Mouse (Mus musculus) lung, embryonic 14.5 days (tissue): ENCODE data around the gene Ptgs1. TPM values are rescaled to one million over a fixed set of nuclear protein-coding genes. Genes with fewer than 3 reads are reported as not detected.

ENCODE experiments used
- ATAC-seq: fragments of 200-750 bp; cut with Nextera tagmentation; 2 replicates; pipeline ENCODE4 v1.8.0; 2017; ENCODE audit warnings: mild to moderate bottlenecking, moderate TSS enrichment, moderate library complexity; ENCODE audit not compliant: insufficient read depth
- DNase-seq: peaks from one replicate; pipeline ENCODE4 v3.0.0-alpha.2; 2015
- H3K27ac ChIP-seq: fragments of 300-500 bp; sonication (generic); 2 replicates; pipeline ENCODE4 v1.5.1; 2014; ENCODE audit warnings: low read depth, mild to moderate bottlenecking, moderate library complexity
- H3K27me3 ChIP-seq: fragments of 300-500 bp; sonication (generic); 2 replicates; pipeline ENCODE4 v1.6.1; 2014; ENCODE audit warnings: low read length, control low read depth; ENCODE audit not compliant: insufficient read depth
- H3K36me3 ChIP-seq: fragments of 300-500 bp; sonication (generic); 2 replicates; pipeline ENCODE4 v1.6.1; 2014; ENCODE audit warnings: control low read depth; ENCODE audit not compliant: insufficient read depth
- H3K4me1 ChIP-seq: fragments of 300-500 bp; sonication (generic); 2 replicates; pipeline ENCODE4 v1.6.1; 2014; ENCODE audit warnings: antibody characterized with exemption, control low read depth; ENCODE audit not compliant: insufficient read depth
- H3K4me2 ChIP-seq: fragments of 300-500 bp; sonication (generic); 2 replicates; pipeline ENCODE4 v1.6.1; 2014; ENCODE audit warnings: mild to moderate bottlenecking
- H3K4me3 ChIP-seq: fragments of 300-500 bp; sonication (generic); 2 replicates; pipeline ENCODE4 v1.5.1; 2014; ENCODE audit warnings: low read depth, low read length
- H3K9ac ChIP-seq: fragments of 300-500 bp; sonication (generic); 2 replicates; pipeline ENCODE4 v1.6.1; 2014
- H3K9me3 ChIP-seq: fragments of 300-500 bp; sonication (generic); 2 replicates; pipeline ENCODE4 v1.6.1; 2016; ENCODE audit warnings: low read depth, low read length, control low read depth
- CTCF ChIP-seq: IDR thresholded peaks from 2 replicates; pipeline ENCODE4 v1.5.1; 2016; ENCODE audit warnings: antibody characterized with exemption, low read depth
- WGBS: fragments of 180-500 bp; shearing (Covaris S2); extraction: QIAGEN DNeasy Blood & Tissue Kit; methylation state at CpG from one replicate; pipeline ENCODE4 v1.1.7; 2014; 5-methylcytosine and 5-hydroxymethylcytosine counted together
- polyA plus RNA-seq: library from polyadenylated mRNA; unstranded; fragments of >200 nt; fragmentation: Nextera tagmentation; extraction: Ambion mirVana; gene quantifications from 2 replicates; pipeline ENCODE4 v1.2.1, GENCODE M21; 2014

Gene Ptgs1
- polyA plus RNA-seq, 1 experiment from 2014 or later = 30.2 TPM

DNA sequence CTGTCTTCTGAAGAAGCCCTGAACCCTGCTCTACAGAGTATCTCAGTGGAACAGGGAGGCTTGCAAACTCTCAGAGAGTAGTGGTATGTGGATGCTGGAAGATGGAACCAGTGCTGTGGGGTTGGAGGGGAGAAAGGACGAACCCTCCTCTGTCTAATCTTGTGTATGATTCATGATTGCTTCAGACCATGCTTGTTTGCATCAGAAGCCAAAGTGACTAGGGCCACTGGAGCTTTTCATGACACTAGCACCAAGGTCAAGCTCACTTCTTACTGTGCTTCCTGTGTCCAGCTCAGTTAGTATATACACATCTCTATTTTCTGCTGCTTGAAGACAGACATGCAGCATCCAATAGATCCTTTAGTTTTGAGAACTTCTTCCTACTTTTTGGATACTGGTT lies 50.9 kb downstream of the Ptgs1 start:
- no peak for TF ChIP-seq CTCF
- no peak overlapping the region for H3K4me2 ChIP-seq
- no peaks in the 10 kb centered on the region for H3K9me3 ChIP-seq
- H3K36me3 ChIP-seq = no peaks in the 10 kb centered on the region
- no peak for ATAC-seq
- WGBS = 74% methylated on average over 1 of the region's 1 CpGs
- no peaks in the 10 kb centered on the region for H3K27me3 ChIP-seq
- H3K4me1 ChIP-seq = no peaks in the 10 kb centered on the region
- DNase-seq = no peak
- no peak overlapping the region for H3K4me3 ChIP-seq
- H3K9ac ChIP-seq = no peak overlapping the region
- no peak overlapping the region for H3K27ac ChIP-seq

DNA sequence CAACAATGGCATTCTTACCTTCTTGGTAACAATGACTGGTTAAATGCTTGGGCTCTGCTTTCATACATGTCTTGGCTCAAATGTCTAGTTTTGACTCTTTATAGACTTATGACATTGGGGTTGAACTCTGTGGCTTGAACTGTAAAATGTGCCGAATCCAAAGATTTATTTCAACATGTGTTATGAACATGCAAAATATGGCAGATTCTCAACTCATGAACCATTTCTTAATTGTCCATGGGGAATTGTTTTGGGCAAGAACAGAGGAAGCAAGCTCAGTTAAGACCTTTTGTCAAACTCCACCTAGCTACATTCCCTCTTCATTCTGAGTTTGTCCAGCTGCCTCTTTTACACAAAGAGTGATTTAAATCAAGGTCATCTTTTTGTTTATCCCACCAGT lies 52.1 kb downstream of the Ptgs1 start:
- DNase-seq = no peak
- no peaks in the 10 kb centered on the region for H3K9me3 ChIP-seq
- no peak overlapping the region for H3K27ac ChIP-seq
- no peak overlapping the region for H3K4me2 ChIP-seq
- no peaks in the 10 kb centered on the region for H3K4me1 ChIP-seq
- no peak overlapping the region for H3K4me3 ChIP-seq
- H3K36me3 ChIP-seq = no peaks in the 10 kb centered on the region
- ATAC-seq = no peak
- H3K9ac ChIP-seq = no peak overlapping the region
- no peak for TF ChIP-seq CTCF
- H3K27me3 ChIP-seq = no peaks in the 10 kb centered on the region
- 74% methylated on average over 1 of the region's 1 CpGs for WGBS

Other genes with a start within 250 kb of the Ptgs1 start
- gene Ndufa8, start 181.0 kb upstream of the Ptgs1 start, polyA plus RNA-seq = 247 TPM in 2 replicates
- gene Morn5, start 181.0 kb upstream of the Ptgs1 start, polyA plus RNA-seq = 0.54 and 1.0 TPM in 2 replicates
- gene Lhx6, start 125.0 kb upstream of the Ptgs1 start, polyA plus RNA-seq = 10.8 and 12.8 TPM in 2 replicates
- gene Mrrf, start 94.0 kb upstream of the Ptgs1 start, polyA plus RNA-seq = 30.4 and 42.3 TPM in 2 replicates
- 71.1 and 76.4 TPM in 2 replicates for gene Rbm18, start 93.7 kb upstream of the Ptgs1 start, polyA plus RNA-seq
- not detected in 2 replicates for gene Olfr338, start 143.1 kb downstream of the Ptgs1 start, polyA plus RNA-seq
- gene Olfr339, start 188.5 kb downstream of the Ptgs1 start, polyA plus RNA-seq = not detected in 2 replicates
- not detected in 2 replicates for gene Olfr340, start 222.2 kb downstream of the Ptgs1 start, polyA plus RNA-seq